Mouse (Mus musculus): Measurements from ENCODE around the gene Hadha. TPM values are rescaled to one million over a fixed set of nuclear protein-coding genes. Genes with fewer than 3 reads are reported as not detected.

Gene Hadha
- polyA plus RNA-seq, 1 experiment from 2014 or later, result 87.1 TPM

GRCm38 (mm10) chr5:30072825-30073821, 81.8 kb downstream of the Hadha start, which contains the start of gene Tyms:
Gene Tyms, minus strand, starts transcription at chr5:30073617.
- peak; percentile 95 for ATAC-seq (ENCODE audit: low read depth)
- peak within 1 kb of the TSS; percentile 84 for H3K9ac ChIP-seq
- peak within 1 kb of the TSS; percentile 86 for H3K4me2 ChIP-seq
- peak within 1 kb of the TSS; percentile 81 for H3K27ac ChIP-seq (replicated peaks)
- peaks cover 19% of the 10 kb centered on the region for H3K36me3 ChIP-seq
- peak within 1 kb of the TSS; percentile 86 for H3K4me3 ChIP-seq
- H3K27me3 ChIP-seq, result no peaks in the 10 kb centered on the region
- peaks cover 15% of the 10 kb centered on the region for H3K4me1 ChIP-seq (replicated peaks)
- 2% methylated on average over 45 of the region's 45 CpGs for WGBS
- no peaks in the 10 kb centered on the region for H3K9me3 ChIP-seq

- Histone ChIP-seq H3K4me3 (peak overlapping the region; percentile 86), H3K4me1 (replicated peaks) (peaks cover 15% of the 10 kb centered on the region), H3K27me3 (no peaks in the 10 kb centered on the region), H3K27ac (replicated peaks) (no peak overlapping the region), H3K9ac (peak overlapping the region; percentile 84), H3K4me2 (peak overlapping the region; percentile 86), H3K9me3 (no peaks in the 10 kb centered on the region), H3K36me3 (peaks cover 26% of the 10 kb centered on the region)
- ATAC-seq (ENCODE audit: low read depth), result no peak; the same call in 1 of the 2 replicates
- 53% methylated on average over 3 of the region's 3 CpGs for WGBS
Observed at GRCm38 (mm10) chr5:30072377-30072776, 82.6 kb downstream of the Hadha start.

DNA sequence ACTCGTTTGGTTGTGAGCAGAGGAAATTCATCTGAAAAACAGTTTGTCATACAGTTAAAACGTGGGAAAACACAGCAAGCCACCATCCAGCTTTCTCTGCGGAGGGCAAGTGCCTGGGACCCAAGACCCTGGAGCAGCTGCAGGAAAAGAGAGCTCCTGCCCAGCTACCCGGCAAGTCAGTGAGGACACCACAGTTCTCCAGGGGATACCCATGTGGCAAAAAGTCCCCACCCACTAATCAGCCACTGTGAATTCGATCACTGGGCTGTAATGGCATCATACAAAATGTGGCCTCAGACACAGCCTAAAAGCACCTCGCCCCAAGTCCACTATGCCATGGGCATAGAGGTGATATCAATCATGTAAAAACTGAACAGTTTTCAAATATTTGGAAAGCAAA, 83.3 kb downstream of the Hadha start:
- WGBS, result 85% methylated on average over 6 of the region's 6 CpGs
- Histone ChIP-seq H3K4me3 (no peak overlapping the region), H3K4me1 (replicated peaks) (peaks cover 15% of the 10 kb centered on the region), H3K27ac (replicated peaks) (no peak overlapping the region), H3K9ac (no peak overlapping the region), H3K9me3 (no peaks in the 10 kb centered on the region), H3K4me2 (peak overlapping the region; percentile 86), H3K27me3 (no peaks in the 10 kb centered on the region), H3K36me3 (peaks cover 28% of the 10 kb centered on the region)
- ATAC-seq (ENCODE audit: low read depth), result no peak

MicroRNAs within 50 kb of the gene (microRNA counts, 519-probe panel; counts per million panel counts)
- 837 counts per million, percentile 1 among the panel's probes with 10 or more counts for microRNA mmu-miR-1960

Small RNAs within 50 kb of the gene (microRNA-seq; reads per million reads assigned to microRNA genes)
- not detected for gene Mir1960

Other genes with a start within 250 kb of the Hadha start
- gene Il6, start 142.0 kb downstream of the Hadha start, polyA plus RNA-seq (2015; fragmentation: Nextera tagmentation; extraction: Ambion mirVana), result not detected in 2 replicates
- 52.8 and 67.6 TPM in 2 replicates for gene Tyms, start 81.5 kb downstream of the Hadha start, polyA plus RNA-seq (2015; fragmentation: Nextera tagmentation; extraction: Ambion mirVana)
- 15.6 and 17.2 TPM in 2 replicates for gene Garem2, start 50.0 kb downstream of the Hadha start, polyA plus RNA-seq (2015; fragmentation: Nextera tagmentation; extraction: Ambion mirVana)
- gene 3110082J24Rik, start 49.1 kb downstream of the Hadha start, polyA plus RNA-seq (2015; fragmentation: Nextera tagmentation; extraction: Ambion mirVana), result 5.1 and 5.8 TPM in 2 replicates
- 81.2 and 81.5 TPM in 2 replicates for gene Hadhb, start 86 bp upstream of the Hadha start, polyA plus RNA-seq (2015; fragmentation: Nextera tagmentation; extraction: Ambion mirVana)
- gene Adgrf3, start 50.6 kb upstream of the Hadha start, polyA plus RNA-seq (2015; fragmentation: Nextera tagmentation; extraction: Ambion mirVana), result not detected in 2 replicates
- gene Selenoi, start 77.4 kb upstream of the Hadha start, polyA plus RNA-seq (2015; fragmentation: Nextera tagmentation; extraction: Ambion mirVana), result 23.8 and 27.0 TPM in 2 replicates
- 2.6 and 2.7 TPM in 2 replicates for gene Drc1, start 126.2 kb upstream of the Hadha start, polyA plus RNA-seq (2015; fragmentation: Nextera tagmentation; extraction: Ambion mirVana)

All from neural tube, embryonic 13.5 days (tissue).